Mouse (Mus musculus): ENCODE data around the gene Iqgap1.
A peak's percentile ranks its signal among the peaks of the same experiment; 100 is the strongest.
"Not testable (repeated sequence)": the region's sequence is repeated elsewhere in the genome, so short reads cannot be mapped to it uniquely, and the experiment has no call there.

The Iqgap1 gene

GRCm38 (mm10) chr7:80773834-80774614, 51.8 kb downstream of the Iqgap1 start:
- peak; percentile 94 for DNase-seq (ENCODE audit: low read depth, low spot score)

- no peak for DNase-seq (ENCODE audit: low read depth, low spot score)
These were observed 55.3 kb downstream of the Iqgap1 start for GRCm38 (mm10) chr7:80770466-80770865.

GRCm38 (mm10) chr7:80766861-80767312, 58.9 kb downstream of the Iqgap1 start:
- DNase-seq (ENCODE audit: low read depth, low spot score) = peak; percentile 37

GRCm38 (mm10) chr7:80766072-80766471, 59.7 kb downstream of the Iqgap1 start:
- peak; percentile 61 for DNase-seq (ENCODE audit: low read depth, low spot score)

- no peak for DNase-seq (ENCODE audit: low read depth, low spot score)
These were observed 61.8 kb downstream of the Iqgap1 start for GRCm38 (mm10) chr7:80763864-80764437.

GRCm38 (mm10) chr7:80762297-80762696, 63.5 kb downstream of the Iqgap1 start:
- no peak for DNase-seq (ENCODE audit: low read depth, low spot score)

- no peak for DNase-seq (ENCODE audit: low read depth, low spot score)
These were observed 71.7 kb downstream of the Iqgap1 start for GRCm38 (mm10) chr7:80754086-80754485.

- peak; percentile 52 for DNase-seq (ENCODE audit: low read depth, low spot score)
These were observed 72.2 kb downstream of the Iqgap1 start for GRCm38 (mm10) chr7:80753613-80754012.

GRCm38 (mm10) chr7:80749624-80750023, 76.2 kb downstream of the Iqgap1 start:
- DNase-seq (ENCODE audit: low read depth, low spot score) = no peak

GRCm38 (mm10) chr7:80749109-80749508, 76.7 kb downstream of the Iqgap1 start:
- not testable (repeated sequence) for DNase-seq (ENCODE audit: low read depth, low spot score)

- DNase-seq (ENCODE audit: low read depth, low spot score) = no peak
These were observed 78.4 kb downstream of the Iqgap1 start for GRCm38 (mm10) chr7:80747371-80747770.

- no peak for DNase-seq (ENCODE audit: low read depth, low spot score)
These were observed 79.5 kb downstream of the Iqgap1 start for GRCm38 (mm10) chr7:80746166-80746761.

- DNase-seq (ENCODE audit: low read depth, low spot score) = no peak
These were observed 80.0 kb downstream of the Iqgap1 start for GRCm38 (mm10) chr7:80745746-80746145.

- peak; percentile 72 for DNase-seq (ENCODE audit: low read depth, low spot score)
These were observed 80.5 kb downstream of the Iqgap1 start for GRCm38 (mm10) chr7:80745250-80745649.

- peak; percentile 71 for DNase-seq (ENCODE audit: low read depth, low spot score)
These were observed 81.7 kb downstream of the Iqgap1 start for GRCm38 (mm10) chr7:80743920-80744630.

- peak; percentile 59 for DNase-seq (ENCODE audit: low read depth, low spot score)
These were observed 83.1 kb downstream of the Iqgap1 start for GRCm38 (mm10) chr7:80742671-80743070.

GRCm38 (mm10) chr7:80740954-80741353, 84.8 kb downstream of the Iqgap1 start:
- peak; percentile 76 for DNase-seq (ENCODE audit: low read depth, low spot score)

- DNase-seq (ENCODE audit: low read depth, low spot score) = no peak
These were observed 89.6 kb downstream of the Iqgap1 start for GRCm38 (mm10) chr7:80736199-80736598.

- no peak for DNase-seq (ENCODE audit: low read depth, low spot score)
These were observed 92.8 kb downstream of the Iqgap1 start for GRCm38 (mm10) chr7:80732986-80733385.

GRCm38 (mm10) chr7:80729662-80730061, 96.1 kb downstream of the Iqgap1 start:
- DNase-seq (ENCODE audit: low read depth, low spot score) = peak; percentile 74

- DNase-seq (ENCODE audit: low read depth, low spot score) = no peak
These were observed 104.7 kb downstream of the Iqgap1 start for GRCm38 (mm10) chr7:80721041-80721440.

GRCm38 (mm10) chr7:80719582-80719981, 106.2 kb downstream of the Iqgap1 start:
- DNase-seq (ENCODE audit: low read depth, low spot score) = no peak

All from 3T3-L1 (cell line).